Mouse (Mus musculus) midbrain, embryonic 14.5 days (tissue): Measurements from ENCODE around the gene Rsg1. TPM values are rescaled to one million over a fixed set of nuclear protein-coding genes. Genes with fewer than 3 reads are reported as not detected.

Experiments
- ATAC-seq: fragments of 200-750 bp; cut with Nextera tagmentation; 2 replicates; pipeline ENCODE4 v1.8.0; 2017; ENCODE audit warnings: moderate number of reproducible peaks, moderate library complexity; ENCODE audit not compliant: low FRiP score, low TSS enrichment
- DNase-seq: peaks from one replicate; pipeline ENCODE4 v3.0.0-alpha.2; 2015
- H3K27ac ChIP-seq: fragments of 300-500 bp; sonication (generic); replicated peaks from 2 replicates; pipeline ENCODE4 v1.5.1; 2014; ENCODE audit warnings: mild to moderate bottlenecking, low read depth, low read length, moderate library complexity
- H3K27me3 ChIP-seq: fragments of 300-500 bp; sonication (generic); 2 replicates; pipeline ENCODE4 v1.6.1; 2014; ENCODE audit warnings: low read length, control low read depth, mixed read lengths; ENCODE audit not compliant: control insufficient read depth, insufficient read depth
- H3K36me3 ChIP-seq: fragments of 300-500 bp; sonication (generic); 2 replicates; pipeline ENCODE4 v1.6.1; 2014; ENCODE audit warnings: low read length, control low read depth; ENCODE audit not compliant: control insufficient read depth, insufficient read depth
- H3K4me1 ChIP-seq: fragments of 300-500 bp; sonication (generic); 2 replicates; pipeline ENCODE4 v1.6.1; 2014; ENCODE audit warnings: mild to moderate bottlenecking, antibody characterized with exemption, low read length, control low read depth; ENCODE audit not compliant: control insufficient read depth, insufficient read depth
- H3K4me2 ChIP-seq: fragments of 300-500 bp; sonication (generic); 2 replicates; pipeline ENCODE4 v1.6.1; 2014; ENCODE audit warnings: mild to moderate bottlenecking, low read length, moderate library complexity
- H3K4me3 ChIP-seq: fragments of 300-500 bp; sonication (generic); replicated peaks from 2 replicates; pipeline ENCODE4 v1.5.1; 2014; ENCODE audit warnings: low read depth, low read length
- H3K9ac ChIP-seq: fragments of 300-500 bp; sonication (generic); replicated peaks from 2 replicates; pipeline ENCODE4 v1.6.1; 2014; ENCODE audit warnings: mild to moderate bottlenecking, low read length, moderate library complexity
- H3K9me3 ChIP-seq: fragments of 300-500 bp; sonication (generic); 2 replicates; pipeline ENCODE4 v1.6.1; 2016; ENCODE audit warnings: low read length, control low read depth, mixed read lengths; ENCODE audit not compliant: control insufficient read depth
- WGBS: fragments of 180-500 bp; shearing (Covaris S2); extraction: QIAGEN DNeasy Blood & Tissue Kit; methylation state at CpG from one replicate; pipeline ENCODE4 v1.1.7; 2014; 5-methylcytosine and 5-hydroxymethylcytosine counted together
- polyA plus RNA-seq: library from polyadenylated mRNA; unstranded; fragments of >200 nt; fragmentation: Nextera tagmentation; extraction: Ambion mirVana; gene quantifications from 2 replicates; pipeline ENCODE4 v1.2.1, GENCODE M21; 2014

The Rsg1 gene
- polyA plus RNA-seq, 1 experiment from 2014 or later = 5.7 TPM

DNA sequence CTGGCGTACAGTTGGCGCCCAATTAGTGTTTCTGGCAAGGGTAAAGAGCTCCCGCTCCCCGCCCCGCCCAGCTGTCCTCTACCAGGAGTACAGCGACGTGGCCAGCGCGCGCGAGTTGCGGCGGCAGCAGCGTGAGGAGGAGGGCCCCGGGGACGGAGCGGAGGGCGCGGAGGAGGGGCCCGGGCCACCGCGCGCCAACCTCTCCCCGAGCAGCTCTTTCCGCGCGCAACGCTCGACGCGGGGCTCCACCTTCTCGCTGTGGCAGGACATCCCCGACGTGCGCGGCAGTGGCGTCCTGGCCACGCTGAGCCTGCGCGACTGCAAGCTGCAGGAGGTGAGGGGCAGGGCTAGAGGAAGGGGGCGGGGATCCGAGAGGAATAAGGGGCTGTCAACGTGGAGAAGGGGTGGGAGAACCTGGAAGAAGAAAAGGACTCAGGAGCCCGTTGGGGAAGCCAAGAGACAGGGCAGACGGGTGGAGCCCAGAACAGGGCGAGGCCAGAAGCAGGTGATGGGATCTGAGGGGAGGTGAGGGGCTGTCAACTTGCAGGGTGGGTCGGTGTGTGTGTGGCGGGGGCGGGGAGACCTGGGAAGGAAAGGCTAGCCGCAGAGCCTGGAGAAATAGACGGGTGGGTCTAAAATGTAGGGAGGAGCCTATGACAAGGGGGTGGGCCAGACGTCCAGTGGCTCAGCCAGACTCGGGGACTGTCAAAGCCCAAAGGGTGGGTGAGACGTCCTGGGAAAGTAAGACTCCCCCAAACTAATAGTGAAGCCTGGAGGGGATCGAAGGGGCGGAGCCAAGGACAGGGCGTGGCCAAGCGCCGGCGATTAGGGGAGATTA is 34.2 kb downstream of the Rsg1 start:
- Histone ChIP-seq H3K27me3 (peaks cover 47% of the 10 kb centered on the region), H3K4me2 (peak overlapping the region; percentile 54), H3K9ac (0 out of 2 replicates have a peak overlapping the region, but pooled peaks have one; percentile 9), H3K36me3 (no peaks in the 10 kb centered on the region), H3K9me3 (no peaks in the 10 kb centered on the region), H3K4me1 (peaks cover 29% of the 10 kb centered on the region), H3K4me3 (peak overlapping the region; percentile 34), H3K27ac (no peak overlapping the region)
- ATAC-seq (peak; percentile 12; the same call in 1 of the 2 replicates), DNase-seq (peak; percentile 61)
- under 1% methylated on average over 59 of the region's 60 CpGs for WGBS

DNA sequence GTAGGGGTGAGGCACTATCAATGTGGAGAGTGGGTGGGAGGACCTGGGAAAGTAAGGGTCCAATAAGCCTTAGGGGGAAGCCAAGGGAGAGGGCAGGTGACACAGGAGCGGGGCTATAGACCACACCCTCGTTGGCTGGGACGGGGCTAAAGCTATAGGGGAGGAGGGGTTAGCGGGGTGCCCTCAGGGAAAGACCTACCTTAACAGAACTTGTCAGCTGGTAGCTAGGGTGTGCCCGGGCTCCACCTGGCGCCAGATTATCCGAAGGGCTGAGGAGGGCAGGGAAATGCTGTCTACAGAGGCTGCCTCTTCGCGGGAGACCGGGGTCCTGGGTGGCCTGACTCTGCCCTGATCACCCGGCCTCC is 34.8 kb downstream of the Rsg1 start:
- H3K9ac ChIP-seq = no peak overlapping the region
- no peak overlapping the region; the same call in 1 of the 2 replicates for H3K4me2 ChIP-seq

DNA sequence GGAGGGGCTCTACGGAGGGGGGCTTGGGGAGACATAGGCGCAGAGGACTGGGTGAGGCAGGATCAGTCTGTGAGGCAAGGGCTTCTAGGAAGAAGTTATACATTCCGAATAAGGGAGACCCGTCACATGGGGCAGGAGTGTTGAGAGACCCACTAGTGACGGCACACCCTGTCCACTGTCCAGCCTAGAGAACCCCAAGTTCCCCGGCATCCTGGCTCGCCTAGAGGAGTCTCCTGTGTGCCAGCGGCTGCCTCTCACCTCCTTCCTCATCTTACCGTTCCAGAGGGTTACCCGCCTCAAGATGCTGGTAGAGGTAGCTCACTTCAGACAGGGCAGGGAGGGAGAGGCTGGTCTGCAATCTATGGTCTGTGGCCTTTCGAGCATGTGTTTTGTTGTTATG is 35.6 kb downstream of the Rsg1 start:
- DNase-seq (no peak), ATAC-seq (no peak)
- Histone ChIP-seq H3K36me3 (no peaks in the 10 kb centered on the region), H3K4me1 (peaks cover 26% of the 10 kb centered on the region), H3K4me3 (no peak overlapping the region), H3K9me3 (no peaks in the 10 kb centered on the region), H3K27ac (no peak overlapping the region), H3K27me3 (peaks cover 47% of the 10 kb centered on the region), H3K9ac (no peak overlapping the region), H3K4me2 (no peak overlapping the region)
- WGBS = 76% methylated on average over 11 of the region's 11 CpGs

More for the DNA sequence above, 34.8 kb downstream of the Rsg1 start:
- H3K27ac ChIP-seq = no peak overlapping the region
- WGBS = 13% methylated on average over 11 of the region's 11 CpGs
- H3K9me3 ChIP-seq = no peaks in the 10 kb centered on the region
- peaks cover 47% of the 10 kb centered on the region for H3K27me3 ChIP-seq
- no peaks in the 10 kb centered on the region for H3K36me3 ChIP-seq
- DNase-seq (no peak), ATAC-seq (no peak)
- peaks cover 29% of the 10 kb centered on the region for H3K4me1 ChIP-seq
- H3K4me3 ChIP-seq = no peak overlapping the region

DNA sequence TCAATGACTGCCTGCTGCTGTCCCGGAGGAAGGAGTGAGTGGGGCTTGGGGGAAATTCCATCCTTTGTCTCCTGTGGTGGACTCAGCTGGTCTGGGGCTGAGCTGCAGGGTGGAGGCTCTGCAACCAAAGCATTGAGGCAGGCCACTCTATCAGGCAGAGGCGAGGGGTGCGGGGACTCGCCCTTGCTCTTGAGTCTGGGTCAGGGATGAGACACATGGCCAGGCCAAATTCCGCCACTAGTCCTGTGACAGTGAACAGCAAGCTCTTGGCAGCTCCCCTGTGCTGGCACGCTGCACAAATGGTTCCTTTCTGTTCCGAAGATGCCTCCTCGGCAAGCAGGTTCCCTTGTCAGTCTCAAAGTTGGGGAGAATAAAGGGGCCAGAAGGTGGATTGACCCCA is 37.3 kb downstream of the Rsg1 start:
- ATAC-seq = no peak
- no peak for DNase-seq
- Histone ChIP-seq H3K36me3 (no peaks in the 10 kb centered on the region), H3K27me3 (peaks cover 37% of the 10 kb centered on the region), H3K4me3 (no peak overlapping the region), H3K9me3 (no peaks in the 10 kb centered on the region), H3K9ac (no peak overlapping the region), H3K4me1 (peaks cover 19% of the 10 kb centered on the region), H3K4me2 (no peak overlapping the region), H3K27ac (no peak overlapping the region)
- whole genome bisulfite sequencing = 66% methylated on average over 8 of the region's 8 CpGs

DNA sequence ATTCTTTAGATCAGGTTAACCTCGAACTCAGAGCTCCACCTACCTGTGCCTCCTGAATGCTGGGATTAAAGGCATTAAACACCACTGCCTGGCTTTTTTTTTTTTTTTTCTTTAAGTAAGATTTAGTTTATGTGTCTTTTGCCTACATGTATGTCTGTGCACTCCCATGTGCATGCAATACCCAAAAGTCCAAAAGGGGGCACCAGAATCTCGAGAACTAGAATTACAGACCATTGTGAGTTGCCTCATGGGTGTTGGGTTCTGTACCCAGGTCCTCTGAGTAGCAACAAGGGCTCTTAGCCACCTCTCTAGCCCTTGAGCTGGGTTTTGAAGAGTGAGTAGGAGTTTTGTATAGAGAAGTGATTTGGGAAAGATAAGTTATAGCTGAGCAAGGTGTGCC is 38.9 kb downstream of the Rsg1 start:
- Histone ChIP-seq H3K4me3 (no peak overlapping the region), H3K27ac (no peak overlapping the region), H3K9me3 (no peaks in the 10 kb centered on the region), H3K27me3 (peaks cover 21% of the 10 kb centered on the region), H3K4me1 (0 out of 2 replicates have a peak, but pooled peaks cover 3% of the 10 kb centered on the region), H3K36me3 (no peaks in the 10 kb centered on the region), H3K9ac (no peak overlapping the region), H3K4me2 (no peak overlapping the region)
- ATAC-seq = no peak
- no peak for DNase-seq
- 75% methylated on average over 2 of the region's 2 CpGs for WGBS

DNA sequence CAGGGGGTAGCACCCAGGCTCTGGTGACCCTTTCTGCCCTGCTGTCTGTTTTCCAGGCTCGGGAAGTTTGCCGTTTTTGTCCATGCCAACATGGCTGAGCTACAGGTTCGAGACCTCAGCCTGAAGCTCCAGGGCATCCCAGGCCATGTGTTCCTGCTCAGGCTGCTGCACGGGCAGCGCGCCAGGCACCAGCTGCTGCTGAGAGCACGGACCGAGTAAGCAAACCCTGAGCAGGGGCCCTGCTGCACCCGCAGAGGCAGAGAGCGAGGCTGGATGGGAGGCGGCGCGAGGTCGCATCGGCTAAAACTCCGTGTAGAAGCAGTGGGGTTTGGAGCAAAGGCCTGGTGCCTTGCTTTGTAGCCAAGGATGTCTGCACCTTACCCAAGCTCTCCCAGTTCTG is 40.5 kb downstream of the Rsg1 start:
- Histone ChIP-seq H3K4me3 (no peak overlapping the region), H3K4me1 (no peaks in the 10 kb centered on the region), H3K9ac (no peak overlapping the region), H3K4me2 (no peak overlapping the region), H3K27ac (no peak overlapping the region), H3K27me3 (peaks cover 5% of the 10 kb centered on the region), H3K36me3 (no peaks in the 10 kb centered on the region), H3K9me3 (no peaks in the 10 kb centered on the region)
- DNase-seq (no peak), ATAC-seq (no peak)
- WGBS = 82% methylated on average over 16 of the region's 16 CpGs

DNA sequence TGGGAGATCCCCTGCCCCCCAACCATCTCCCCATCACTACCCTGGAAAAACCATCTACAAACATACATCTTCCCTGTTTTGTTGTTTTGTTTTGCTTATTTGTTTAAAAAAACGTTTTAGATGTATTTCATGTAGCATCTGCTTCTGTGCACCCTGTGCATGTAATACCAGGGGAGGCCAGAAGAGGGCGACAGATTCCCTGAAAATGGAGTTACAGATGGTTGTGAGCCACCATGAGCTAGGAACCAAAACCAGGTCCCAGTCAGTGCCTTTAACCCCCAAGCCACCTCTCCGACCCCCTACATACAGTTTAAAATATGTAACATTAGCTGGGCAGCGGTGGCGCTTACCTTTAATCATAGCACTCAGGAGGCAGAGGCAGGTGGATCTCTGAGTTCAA is 43.7 kb downstream of the Rsg1 start:
- no peaks in the 10 kb centered on the region for H3K36me3 ChIP-seq
- no peak overlapping the region for H3K4me2 ChIP-seq
- H3K27me3 ChIP-seq = no peaks in the 10 kb centered on the region
- H3K9me3 ChIP-seq = no peaks in the 10 kb centered on the region
- WGBS = 67% methylated on average over 5 of the region's 5 CpGs
- no peak for DNase-seq
- H3K4me3 ChIP-seq = no peak overlapping the region
- H3K27ac ChIP-seq = no peak overlapping the region
- ATAC-seq = no peak
- H3K9ac ChIP-seq = no peak overlapping the region
- no peaks in the 10 kb centered on the region for H3K4me1 ChIP-seq

DNA sequence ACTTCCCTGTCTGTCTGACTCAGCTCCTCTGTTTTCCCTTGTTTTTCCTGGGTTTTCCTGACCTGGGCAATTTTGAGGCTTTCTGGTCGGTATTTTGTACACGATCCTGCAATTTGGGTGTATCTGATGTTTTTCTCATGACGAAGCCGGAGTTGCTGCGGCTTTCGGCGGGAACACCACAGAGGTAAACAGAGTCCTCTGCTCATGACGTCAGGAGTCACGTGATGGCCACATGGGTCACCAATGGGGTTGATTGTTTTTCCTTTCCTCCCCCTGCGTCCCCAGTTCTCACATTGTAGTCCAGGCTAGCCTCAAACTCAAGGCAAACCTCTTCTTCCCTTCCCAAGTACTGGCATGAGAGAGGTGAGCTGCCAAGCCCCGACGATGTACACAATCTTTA is 45.7 kb downstream of the Rsg1 start:
- Histone ChIP-seq H3K36me3 (no peaks in the 10 kb centered on the region), H3K4me2 (no peak overlapping the region), H3K9me3 (no peaks in the 10 kb centered on the region), H3K9ac (no peak overlapping the region), H3K27ac (no peak overlapping the region), H3K4me3 (no peak overlapping the region), H3K27me3 (no peaks in the 10 kb centered on the region), H3K4me1 (no peaks in the 10 kb centered on the region)
- 80% methylated on average over 12 of the region's 12 CpGs for WGBS
- DNase-seq (no peak), ATAC-seq (no peak)
